Mouse (Mus musculus): ENCODE measurements around the gene Gsto2. TPM values are rescaled to one million over a fixed set of nuclear protein-coding genes. Genes with fewer than 3 reads are reported as not detected.
"Not testable (repeated sequence)": the region's sequence is repeated elsewhere in the genome, so short reads cannot be mapped to it uniquely, and the experiment has no call there.

The Gsto2 gene
- polyA plus RNA-seq, 1 experiment from 2014 or later: 1.8 TPM

GRCm38 (mm10) chr19:47834614-47835013 is 30.7 kb upstream of the Gsto2 start:
- no peak overlapping the region for H3K9ac ChIP-seq (ENCODE audit: low read depth, low read length)
- H3K36me3 ChIP-seq (ENCODE audit: control insufficient read depth, insufficient read depth, low read length): no peaks in the 10 kb centered on the region
- no peak overlapping the region for H3K4me2 ChIP-seq (replicated peaks; ENCODE audit: low read depth, low read length)
- H3K4me3 ChIP-seq (ENCODE audit: low read length): no peak overlapping the region
- no peak overlapping the region for H3K27ac ChIP-seq (ENCODE audit: low read depth, low read length)
- H3K27me3 ChIP-seq (ENCODE audit: control insufficient read depth, insufficient read depth, low read length): peaks cover 11% of the 10 kb centered on the region; the same call in 1 of the 2 replicates
- no peaks in the 10 kb centered on the region for H3K9me3 ChIP-seq (ENCODE audit: control insufficient read depth, low read length)
- ATAC-seq (ENCODE audit: low FRiP score, low TSS enrichment): no peak
- 92% methylated on average over 5 of the region's 5 CpGs for WGBS
- H3K4me1 ChIP-seq (ENCODE audit: control insufficient read depth, insufficient read depth, low read length): no peaks in the 10 kb centered on the region

- no peak for ATAC-seq (ENCODE audit: low FRiP score, low TSS enrichment)
- Histone ChIP-seq H3K27me3 (ENCODE audit: control insufficient read depth, insufficient read depth, low read length) (peaks cover 11% of the 10 kb centered on the region; the same call in 1 of the 2 replicates), H3K9ac (ENCODE audit: low read depth, low read length) (no peak overlapping the region), H3K36me3 (ENCODE audit: control insufficient read depth, insufficient read depth, low read length) (no peaks in the 10 kb centered on the region), H3K4me1 (ENCODE audit: control insufficient read depth, insufficient read depth, low read length) (no peaks in the 10 kb centered on the region), H3K4me3 (ENCODE audit: low read length) (no peak overlapping the region), H3K9me3 (ENCODE audit: control insufficient read depth, low read length) (no peaks in the 10 kb centered on the region), H3K27ac (ENCODE audit: low read depth, low read length) (no peak overlapping the region), H3K4me2 (replicated peaks; ENCODE audit: low read depth, low read length) (no peak overlapping the region)
- 88% methylated on average over 7 of the region's 7 CpGs for WGBS
These were observed 29.6 kb upstream of the Gsto2 start for GRCm38 (mm10) chr19:47835776-47836175.

- 3% methylated on average over 49 of the region's 49 CpGs for WGBS
- H3K27ac ChIP-seq (ENCODE audit: low read depth, low read length): no peak overlapping the region
These were observed 28.4 kb upstream of the Gsto2 start for GRCm38 (mm10) chr19:47836701-47837526.

GRCm38 (mm10) chr19:47837527-47837901 is 27.8 kb upstream of the Gsto2 start:
- Histone ChIP-seq H3K4me2 (replicated peaks; ENCODE audit: low read depth, low read length) (peak overlapping the region; percentile 80), H3K27ac (ENCODE audit: low read depth, low read length) (no peak overlapping the region), H3K36me3 (ENCODE audit: control insufficient read depth, insufficient read depth, low read length) (no peaks in the 10 kb centered on the region), H3K4me1 (ENCODE audit: control insufficient read depth, insufficient read depth, low read length) (no peaks in the 10 kb centered on the region), H3K4me3 (ENCODE audit: low read length) (peak overlapping the region; percentile 44), H3K9ac (ENCODE audit: low read depth, low read length) (no peak overlapping the region), H3K9me3 (ENCODE audit: control insufficient read depth, low read length) (no peaks in the 10 kb centered on the region), H3K27me3 (ENCODE audit: control insufficient read depth, insufficient read depth, low read length) (peaks cover 11% of the 10 kb centered on the region; the same call in 1 of the 2 replicates)
- peak; percentile 59 for ATAC-seq (ENCODE audit: low FRiP score, low TSS enrichment)
- WGBS: under 1% methylated on average over 6 of the region's 6 CpGs

More at GRCm38 (mm10) chr19:47836701-47837526, 28.4 kb upstream of the Gsto2 start:
- peak overlapping the region; percentile 32 for H3K9ac ChIP-seq (ENCODE audit: low read depth, low read length)
- no peaks in the 10 kb centered on the region for H3K36me3 ChIP-seq (ENCODE audit: control insufficient read depth, insufficient read depth, low read length)
- no peaks in the 10 kb centered on the region for H3K9me3 ChIP-seq (ENCODE audit: control insufficient read depth, low read length)
- H3K4me3 ChIP-seq (ENCODE audit: low read length): peak overlapping the region; percentile 44
- peaks cover 11% of the 10 kb centered on the region; the same call in 1 of the 2 replicates for H3K27me3 ChIP-seq (ENCODE audit: control insufficient read depth, insufficient read depth, low read length)
- ATAC-seq (ENCODE audit: low FRiP score, low TSS enrichment): peak; percentile 91
- peak overlapping the region; percentile 80 for H3K4me2 ChIP-seq (replicated peaks; ENCODE audit: low read depth, low read length)
- H3K4me1 ChIP-seq (ENCODE audit: control insufficient read depth, insufficient read depth, low read length): no peaks in the 10 kb centered on the region

GRCm38 (mm10) chr19:47841234-47841633 is 24.1 kb upstream of the Gsto2 start:
- not testable (repeated sequence) for H3K4me3 ChIP-seq (ENCODE audit: low read length); ATAC-seq (ENCODE audit: low FRiP score, low TSS enrichment); H3K36me3 ChIP-seq (ENCODE audit: control insufficient read depth, insufficient read depth, low read length); H3K9me3 ChIP-seq (ENCODE audit: control insufficient read depth, low read length); H3K4me1 ChIP-seq (ENCODE audit: control insufficient read depth, insufficient read depth, low read length); H3K4me2 ChIP-seq (replicated peaks; ENCODE audit: low read depth, low read length); H3K9ac ChIP-seq (ENCODE audit: low read depth, low read length); H3K27ac ChIP-seq (ENCODE audit: low read depth, low read length)
- WGBS: 79% methylated on average over 13 of the region's 15 CpGs
- peaks cover 10% of the 10 kb centered on the region; the same call in 1 of the 2 replicates for H3K27me3 ChIP-seq (ENCODE audit: control insufficient read depth, insufficient read depth, low read length)

GRCm38 (mm10) chr19:47849735-47850134 is 15.6 kb upstream of the Gsto2 start:
- H3K4me3 ChIP-seq (ENCODE audit: low read length): no peak overlapping the region
- no peaks in the 10 kb centered on the region for H3K27me3 ChIP-seq (ENCODE audit: control insufficient read depth, insufficient read depth, low read length)
- no peak overlapping the region for H3K4me2 ChIP-seq (replicated peaks; ENCODE audit: low read depth, low read length)
- WGBS: 74% methylated on average over 3 of the region's 3 CpGs
- no peak overlapping the region for H3K9ac ChIP-seq (ENCODE audit: low read depth, low read length)
- ATAC-seq (ENCODE audit: low FRiP score, low TSS enrichment): no peak
- no peak overlapping the region for H3K27ac ChIP-seq (ENCODE audit: low read depth, low read length)
- no peaks in the 10 kb centered on the region for H3K9me3 ChIP-seq (ENCODE audit: control insufficient read depth, low read length)
- peaks cover 8% of the 10 kb centered on the region; the same call in 1 of the 2 replicates for H3K4me1 ChIP-seq (ENCODE audit: control insufficient read depth, insufficient read depth, low read length)
- H3K36me3 ChIP-seq (ENCODE audit: control insufficient read depth, insufficient read depth, low read length): no peaks in the 10 kb centered on the region

- 85% methylated on average over 3 of the region's 3 CpGs for WGBS
- H3K36me3 ChIP-seq (ENCODE audit: control insufficient read depth, insufficient read depth, low read length); H3K27me3 ChIP-seq (ENCODE audit: control insufficient read depth, insufficient read depth, low read length); H3K27ac ChIP-seq (ENCODE audit: low read depth, low read length); H3K9me3 ChIP-seq (ENCODE audit: control insufficient read depth, low read length); H3K4me1 ChIP-seq (ENCODE audit: control insufficient read depth, insufficient read depth, low read length); H3K4me3 ChIP-seq (ENCODE audit: low read length); ATAC-seq (ENCODE audit: low FRiP score, low TSS enrichment); H3K4me2 ChIP-seq (replicated peaks; ENCODE audit: low read depth, low read length); H3K9ac ChIP-seq (ENCODE audit: low read depth, low read length): not testable (repeated sequence)
These were observed 13.2 kb upstream of the Gsto2 start for GRCm38 (mm10) chr19:47852131-47852530.

- Histone ChIP-seq H3K4me3 (ENCODE audit: low read length) (no peak overlapping the region), H3K4me1 (ENCODE audit: control insufficient read depth, insufficient read depth, low read length) (peaks cover 8% of the 10 kb centered on the region; the same call in 1 of the 2 replicates), H3K27me3 (ENCODE audit: control insufficient read depth, insufficient read depth, low read length) (no peaks in the 10 kb centered on the region), H3K9me3 (ENCODE audit: control insufficient read depth, low read length) (no peaks in the 10 kb centered on the region), H3K4me2 (replicated peaks; ENCODE audit: low read depth, low read length) (no peak overlapping the region), H3K27ac (ENCODE audit: low read depth, low read length) (no peak overlapping the region), H3K36me3 (ENCODE audit: control insufficient read depth, insufficient read depth, low read length) (0 out of 2 replicates have a peak, but pooled peaks cover 3% of the 10 kb centered on the region), H3K9ac (ENCODE audit: low read depth, low read length) (no peak overlapping the region)
- ATAC-seq (ENCODE audit: low FRiP score, low TSS enrichment): no peak
- 83% methylated on average over 3 of the region's 3 CpGs for WGBS
These were observed 12.3 kb upstream of the Gsto2 start for GRCm38 (mm10) chr19:47853053-47853452.

All from kidney, embryonic 14.5 days (tissue).